Mouse (Mus musculus) spleen, embryonic (tissue): ENCODE results near the gene Pfkp.

Experiments
- CTCF ChIA-PET: fragments of 350-600 bp; sonication (Branson Sonifier 250); formaldehyde crosslinking; loops from one replicate; lab custom pipeline; 2022; lab: Charles Lee

The Pfkp gene

GRCm38 (mm10) chr13:6637534-6638124 is 10.9 kb downstream of the Pfkp start:
- CTCF ChIA-PET: interaction anchor here (0.7 kb wide), 1 partner anchor 16 kb away, joined by 3 read pairs; no protein-coding TSS in a partner anchor

GRCm38 (mm10) chr13:6636976-6637375 is 11.6 kb downstream of the Pfkp start:
- CTCF ChIA-PET: interaction anchor here (0.7 kb wide), 1 partner anchor 17 kb away, joined by 3 read pairs; no protein-coding TSS in a partner anchor

GRCm38 (mm10) chr13:6636520-6636919 is 12.1 kb downstream of the Pfkp start:
- CTCF ChIA-PET: no interaction called here

- CTCF ChIA-PET: no interaction called here
These were observed 13.2 kb downstream of the Pfkp start for GRCm38 (mm10) chr13:6635138-6636076.

GRCm38 (mm10) chr13:6634063-6634462 is 14.5 kb downstream of the Pfkp start:
- CTCF ChIA-PET: no interaction called here

GRCm38 (mm10) chr13:6633524-6633923 is 15.1 kb downstream of the Pfkp start:
- CTCF ChIA-PET: no interaction called here

- CTCF ChIA-PET: no interaction called here
These were observed 15.6 kb downstream of the Pfkp start for GRCm38 (mm10) chr13:6632935-6633334.

- CTCF ChIA-PET: interaction anchor here (0.8 kb wide), 1 partner anchor 15 kb away, joined by 3 read pairs; no protein-coding TSS in a partner anchor
These were observed 16.1 kb downstream of the Pfkp start for GRCm38 (mm10) chr13:6632513-6632912.

GRCm38 (mm10) chr13:6631772-6632510 is 16.6 kb downstream of the Pfkp start:
- CTCF ChIA-PET: interaction anchor here (0.5 to 0.8 kb wide), 2 partner anchors 16 to 244 kb away, joined by 3 read pairs; no protein-coding TSS in a partner anchor

- CTCF ChIA-PET: no interaction called here
These were observed 17.9 kb downstream of the Pfkp start for GRCm38 (mm10) chr13:6630660-6631059.

- CTCF ChIA-PET: no interaction called here
These were observed 18.6 kb downstream of the Pfkp start for GRCm38 (mm10) chr13:6629927-6630326.

- CTCF ChIA-PET: no interaction called here
These were observed 19.4 kb downstream of the Pfkp start for GRCm38 (mm10) chr13:6628998-6629764.

GRCm38 (mm10) chr13:6628261-6628660 is 20.3 kb downstream of the Pfkp start:
- CTCF ChIA-PET: interaction anchor here (0.7 kb wide), 1 partner anchor 934 kb away, joined by 3 read pairs; no protein-coding TSS in a partner anchor

GRCm38 (mm10) chr13:6627352-6627751 is 21.2 kb downstream of the Pfkp start:
- CTCF ChIA-PET: interaction anchor here (0.7 kb wide), 1 partner anchor 1649 kb away, joined by 3 read pairs; no protein-coding TSS in a partner anchor

- CTCF ChIA-PET: no interaction called here
These were observed 22.0 kb downstream of the Pfkp start for GRCm38 (mm10) chr13:6626508-6627114.

- CTCF ChIA-PET: no interaction called here
These were observed 22.6 kb downstream of the Pfkp start for GRCm38 (mm10) chr13:6625942-6626341.

GRCm38 (mm10) chr13:6624604-6625003 is 24.0 kb downstream of the Pfkp start:
- CTCF ChIA-PET: no interaction called here

- CTCF ChIA-PET: no interaction called here
These were observed 24.5 kb downstream of the Pfkp start for GRCm38 (mm10) chr13:6624121-6624520.

- CTCF ChIA-PET: no interaction called here
These were observed 26.7 kb downstream of the Pfkp start for GRCm38 (mm10) chr13:6621831-6622230.

- CTCF ChIA-PET: no interaction called here
These were observed 28.3 kb downstream of the Pfkp start for GRCm38 (mm10) chr13:6620250-6620649.
